Mouse (Mus musculus): ENCODE data around the gene Bmp6.

DNA sequence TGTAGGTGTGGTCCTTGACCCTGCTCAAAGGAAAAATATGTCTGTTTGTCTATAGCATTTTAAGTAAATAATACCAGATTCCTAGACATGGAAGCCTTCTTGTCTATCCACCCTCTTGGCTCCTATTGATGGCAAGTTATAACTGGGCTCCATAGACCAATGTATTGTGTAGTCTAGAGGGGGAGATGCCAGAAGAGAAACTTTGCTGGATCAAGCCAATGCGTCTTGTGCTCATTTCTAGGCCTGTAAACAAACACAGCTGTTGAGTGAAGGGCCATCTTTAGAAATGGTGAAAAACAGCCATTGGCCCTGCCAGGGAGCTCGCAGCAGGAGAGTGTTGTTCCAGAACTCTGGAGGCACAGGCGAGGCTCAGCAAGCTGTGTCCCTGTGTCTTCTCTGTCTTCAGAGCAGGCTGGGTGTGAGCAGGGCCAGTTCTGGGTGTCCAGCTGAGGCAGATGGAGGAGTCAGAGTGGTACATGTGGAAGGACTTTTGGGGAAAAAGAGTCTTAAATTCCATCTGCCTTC, 41.2 kb downstream of the Bmp6 start:
- TF ChIP-seq CTCF (IDR thresholded peaks at IDR 0.05; ENCODE audit: borderline replicate concordance, insufficient read depth, low read depth, low read length): no peak
- no peak for TF ChIP-seq POLR2A (IDR thresholded peaks at IDR 0.05; ENCODE audit: borderline replicate concordance, insufficient read depth, low read length)

All from cerebellum, adult 2 months (tissue).